Mouse (Mus musculus): ENCODE data around the gene Nudt19. TPM values are rescaled to one million over a fixed set of nuclear protein-coding genes. Genes with fewer than 3 reads are reported as not detected.
"Not testable (repeated sequence)": the region's sequence is repeated elsewhere in the genome, so short reads cannot be mapped to it uniquely, and the experiment has no call there.

The Nudt19 gene
- 10 to 100 TPM; 58.7 to 59.8 TPM for total RNA-seq (2021)
- long read RNA-seq, experiment 1, transcript Nudt19-201 (3 exons, 2,298 nt): major isoform, 66 of 72 reads
- long read RNA-seq, experiment 1, partial matches to known transcripts: 0 of 72 reads
- long read RNA-seq, experiment 1, other reads (novel, unspliced or antisense): 2 of 72 reads
- long read RNA-seq, experiment 2, transcript Nudt19-201 (3 exons, 2,298 nt): major isoform, 130 of 137 reads
- long read RNA-seq, experiment 2, partial matches to known transcripts: 0 of 137 reads
- long read RNA-seq, experiment 2, other reads (novel, unspliced or antisense): 3 of 137 reads

DNA sequence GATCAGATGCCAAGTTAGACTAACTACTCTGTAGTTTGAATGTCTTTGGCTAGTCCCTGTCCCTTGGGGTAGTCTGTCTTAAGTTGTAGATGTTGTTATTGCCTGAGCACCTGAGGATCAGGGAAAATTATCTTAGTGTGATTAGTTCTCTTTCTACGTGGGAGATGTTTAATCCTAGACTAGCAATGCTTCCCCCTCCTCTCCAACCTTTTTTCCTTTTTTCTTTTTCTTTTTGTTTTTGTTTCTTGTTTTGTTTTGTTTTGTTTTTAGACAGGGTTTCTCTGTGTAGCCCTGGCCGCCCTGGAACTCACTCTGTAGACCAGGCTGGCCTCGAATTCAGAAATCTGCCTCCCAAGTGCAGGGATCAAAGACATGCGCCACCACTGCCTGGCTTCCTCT is at the start of gene Nudt19:
Gene Nudt19 (minus strand): TSS at position 100 of the 399 bp plus-strand sequence.
- no peak for DNase-seq (ENCODE audit: low spot score in 2 of 2)

DNA sequence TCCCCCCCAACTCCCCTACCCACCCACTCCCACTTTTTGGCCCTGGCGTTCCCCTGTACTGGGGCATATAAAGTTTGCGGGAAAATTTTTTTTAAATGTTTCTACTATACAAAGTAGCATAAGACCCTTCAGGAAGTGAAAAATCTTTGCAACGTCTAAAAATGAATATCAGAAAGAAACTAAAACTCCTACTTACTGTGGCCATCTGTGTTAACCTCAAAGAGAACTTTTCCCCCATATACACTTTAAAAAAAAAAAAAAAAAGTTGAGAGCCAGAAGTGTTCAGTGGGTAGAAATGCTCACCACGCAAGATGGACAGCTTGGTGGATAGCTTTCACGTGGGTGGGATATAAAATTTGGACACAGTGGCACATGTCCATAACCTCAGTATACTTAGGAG is 46.7 kb upstream of the Nudt19 start:
- no peak for DNase-seq (ENCODE audit: low spot score in 2 of 2)

DNA sequence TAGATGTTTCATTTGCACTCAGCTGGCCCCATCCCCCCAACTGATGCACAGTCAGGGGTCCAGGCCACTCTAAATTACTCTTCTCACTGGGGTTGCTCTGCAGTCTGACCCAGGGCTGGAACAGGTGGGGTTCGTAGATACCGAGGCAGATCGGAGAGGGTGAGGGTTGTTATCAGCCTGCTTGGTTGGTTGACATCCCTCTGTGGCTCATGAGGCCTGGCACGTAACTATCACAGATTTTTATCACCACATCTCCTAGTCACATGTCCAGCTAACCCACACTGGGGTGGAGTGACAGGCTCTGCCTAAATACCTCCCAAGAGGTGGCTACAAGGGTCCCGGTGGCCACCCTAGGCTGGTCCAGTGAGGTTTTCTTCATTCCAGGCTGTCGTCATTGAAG is 45.0 kb upstream of the Nudt19 start:
- DNase-seq (ENCODE audit: low spot score in 2 of 2): no peak

DNA sequence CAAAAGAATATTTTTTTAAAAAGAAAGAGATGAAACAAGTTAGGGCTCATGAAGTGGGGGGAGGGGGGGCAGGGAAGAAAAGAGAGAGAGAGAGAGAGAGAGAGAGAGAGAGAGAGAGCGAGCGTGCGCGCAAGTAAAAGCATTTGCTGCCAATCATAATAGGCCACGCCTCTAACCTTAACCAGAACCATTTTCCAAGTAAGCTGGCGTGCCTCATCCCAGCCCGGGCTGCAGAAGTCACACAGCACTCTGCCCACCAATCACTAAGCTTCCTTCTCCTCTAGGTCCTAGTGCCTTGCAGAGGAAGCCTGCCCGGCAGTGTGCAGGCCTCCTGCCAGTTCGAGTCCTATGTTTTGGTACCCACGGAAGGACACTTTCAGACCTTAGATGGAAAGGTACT is 43.9 kb upstream of the Nudt19 start:
- DNase-seq (ENCODE audit: low spot score in 2 of 2): no peak

- no peak for DNase-seq (ENCODE audit: low spot score in 2 of 2)
These were observed 43.4 kb upstream of the Nudt19 start for GRCm38 (mm10) chr7:35599492-35599891.

DNA sequence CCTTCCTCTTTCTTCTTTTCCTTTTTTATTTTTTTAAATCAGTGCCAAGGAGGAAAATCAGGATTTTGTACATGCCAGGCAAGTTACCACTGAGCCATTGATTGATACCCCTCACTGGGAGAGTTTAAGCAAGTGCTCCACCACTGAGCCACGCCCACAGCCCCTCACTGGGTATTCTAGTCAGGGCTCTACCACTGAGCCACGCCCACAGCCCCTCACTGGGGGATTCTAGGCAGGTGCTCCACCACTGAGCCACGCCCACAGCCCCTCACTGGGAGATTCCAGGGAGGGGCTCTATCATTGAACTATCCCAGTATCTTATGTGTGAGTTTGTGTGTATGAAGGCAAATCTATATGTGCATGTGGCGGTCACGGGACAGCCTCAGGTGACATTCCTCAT is 38.2 kb upstream of the Nudt19 start:
- no peak for DNase-seq (ENCODE audit: low spot score in 2 of 2)

GRCm38 (mm10) chr7:35590731-35591191 is 34.7 kb upstream of the Nudt19 start:
- no peak for DNase-seq (ENCODE audit: low spot score in 2 of 2)

DNA sequence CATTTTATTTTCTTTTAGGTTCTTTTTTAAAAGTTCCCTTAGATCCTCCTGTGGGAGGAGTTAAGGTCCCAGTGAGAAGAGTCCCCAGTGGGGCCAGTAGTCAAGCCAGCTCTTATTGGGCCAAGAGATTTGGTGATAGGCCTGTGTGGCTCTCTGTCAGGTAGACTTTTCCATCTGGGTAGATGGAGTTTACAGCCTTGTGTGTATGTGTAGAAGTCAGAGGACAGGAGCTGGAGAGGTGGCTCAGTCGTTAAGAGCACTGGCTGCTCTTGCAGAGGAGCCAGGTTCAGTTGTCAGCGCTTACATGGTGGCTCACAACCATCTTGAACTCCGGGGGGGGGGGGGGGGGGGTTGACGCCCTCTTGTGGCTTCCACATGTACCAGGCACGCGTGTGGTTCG is 33.4 kb upstream of the Nudt19 start:
- no peak for DNase-seq (ENCODE audit: low spot score in 2 of 2)

- no peak for DNase-seq (ENCODE audit: low spot score in 2 of 2)
These were observed 32.8 kb upstream of the Nudt19 start for GRCm38 (mm10) chr7:35588680-35589428.

DNA sequence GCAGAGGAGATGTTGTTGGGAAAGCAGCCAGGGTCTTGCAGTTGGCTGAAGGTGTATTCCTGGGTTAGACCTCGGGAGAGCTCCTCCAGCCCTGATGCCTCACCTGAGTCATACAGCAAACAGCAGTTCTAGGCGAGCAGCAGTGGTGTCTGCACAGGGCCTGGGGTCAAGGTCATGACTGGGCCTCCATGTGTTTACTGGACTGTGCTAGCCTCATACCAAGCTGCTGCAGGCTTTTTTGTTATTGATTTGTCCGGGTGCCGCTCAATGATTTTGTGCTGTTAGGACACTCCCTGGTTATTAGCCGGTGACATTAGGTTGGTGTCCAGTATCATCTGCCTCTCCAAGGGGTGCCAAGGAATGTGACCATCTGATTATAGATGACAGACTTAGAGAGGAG is 31.6 kb upstream of the Nudt19 start:
- DNase-seq (ENCODE audit: low spot score in 2 of 2): no peak

- DNase-seq (ENCODE audit: low spot score in 2 of 2): no peak
These were observed 30.9 kb upstream of the Nudt19 start for GRCm38 (mm10) chr7:35586906-35587445.

DNA sequence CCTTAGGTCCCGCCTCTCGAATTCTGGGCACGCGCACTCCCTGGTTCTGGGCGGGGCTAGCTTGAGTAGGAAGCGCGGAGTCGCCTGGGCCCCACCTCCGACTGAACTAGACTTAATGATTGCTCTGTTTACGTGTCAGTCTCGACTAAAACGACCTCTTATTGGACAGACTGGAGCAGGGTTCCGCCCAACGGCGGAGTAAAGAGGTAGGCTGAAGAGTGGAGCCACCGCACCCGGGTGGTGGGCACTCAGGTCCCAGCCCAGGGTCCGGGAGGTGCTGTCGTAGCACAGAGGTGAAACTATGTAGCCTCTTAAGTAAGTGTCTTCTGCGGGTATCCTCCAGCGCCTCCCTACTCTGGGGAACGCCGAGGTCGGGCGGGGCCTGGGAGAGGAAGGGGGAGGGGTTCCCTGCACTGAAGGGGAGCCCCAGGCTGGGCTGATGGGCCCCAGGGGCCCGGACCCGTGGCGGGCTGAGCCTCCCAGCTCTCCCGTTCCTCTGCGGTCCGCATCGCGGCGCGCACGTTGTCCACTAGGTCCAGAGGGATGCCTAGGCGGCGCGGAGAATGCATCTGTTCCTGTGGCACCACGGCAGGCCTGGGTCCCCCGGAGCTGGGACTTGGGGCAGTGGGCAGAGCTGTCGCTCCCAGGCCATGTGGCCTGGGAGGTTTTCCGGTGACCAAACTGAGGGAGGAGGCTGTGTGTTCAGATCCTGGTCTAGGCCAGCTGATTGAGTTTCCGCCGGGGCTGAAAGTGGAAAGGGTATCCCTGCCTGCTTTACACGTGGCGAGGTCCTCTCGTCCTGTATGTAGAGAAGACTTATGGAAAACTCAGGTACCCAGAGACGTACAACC is 30.2 kb upstream of the Nudt19 start, which contains the start of gene Ankrd27:
Gene Ankrd27 (plus strand): TSS at position 190 of the 851 bp plus-strand sequence.
- peak; percentile 81 to 90 for DNase-seq (ENCODE audit: low spot score in 2 of 2)

DNA sequence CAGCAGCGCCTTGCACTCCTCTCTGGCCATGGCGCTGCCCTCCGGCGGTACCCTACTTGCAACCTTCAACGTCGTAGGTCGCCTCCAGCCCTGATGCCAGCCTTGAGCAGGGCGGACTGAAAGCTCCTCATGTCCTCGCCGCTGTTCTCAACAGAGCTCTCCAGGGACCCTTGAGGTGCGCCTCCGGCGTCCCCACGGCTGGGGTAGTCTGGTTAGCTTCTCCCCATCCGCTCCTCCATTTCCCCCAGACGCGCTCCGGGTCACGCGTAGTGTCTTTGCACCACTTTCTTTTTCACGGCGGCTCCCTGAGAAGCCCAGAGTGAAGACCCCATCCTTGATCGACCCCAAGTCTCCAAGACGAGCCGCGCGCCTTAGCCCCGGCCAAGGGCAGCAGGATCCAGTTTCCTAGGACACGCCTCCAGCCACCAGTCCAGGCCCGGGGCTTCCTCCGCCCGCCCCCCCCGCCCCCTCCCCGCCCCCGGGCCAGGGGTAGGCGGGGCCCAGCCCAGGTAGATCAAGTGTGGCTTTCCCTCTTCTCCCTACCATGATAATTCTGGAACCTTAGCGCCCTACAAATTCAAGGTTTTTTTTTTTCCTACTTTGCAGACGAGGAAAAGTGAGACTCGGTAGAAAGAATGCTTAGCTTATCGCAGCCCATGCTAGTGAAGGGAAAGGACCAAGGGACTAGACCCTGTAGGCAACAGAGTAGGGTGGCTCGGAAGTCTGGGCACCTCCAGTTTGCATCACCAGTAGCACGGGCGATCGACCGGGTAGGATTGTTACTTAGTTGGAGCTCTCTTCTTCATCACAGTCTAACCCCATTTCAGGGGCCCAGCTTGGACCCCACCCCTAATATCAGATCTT is 29.3 kb upstream of the Nudt19 start, which contains the start of gene Rgs9bp:
Gene Rgs9bp (minus strand): TSS at position 392 of the 864 bp plus-strand sequence.
- no peak for DNase-seq (ENCODE audit: low spot score in 2 of 2)

GRCm38 (mm10) chr7:35584786-35585190 is 28.7 kb upstream of the Nudt19 start:
- DNase-seq (ENCODE audit: low spot score in 2 of 2): no peak

DNA sequence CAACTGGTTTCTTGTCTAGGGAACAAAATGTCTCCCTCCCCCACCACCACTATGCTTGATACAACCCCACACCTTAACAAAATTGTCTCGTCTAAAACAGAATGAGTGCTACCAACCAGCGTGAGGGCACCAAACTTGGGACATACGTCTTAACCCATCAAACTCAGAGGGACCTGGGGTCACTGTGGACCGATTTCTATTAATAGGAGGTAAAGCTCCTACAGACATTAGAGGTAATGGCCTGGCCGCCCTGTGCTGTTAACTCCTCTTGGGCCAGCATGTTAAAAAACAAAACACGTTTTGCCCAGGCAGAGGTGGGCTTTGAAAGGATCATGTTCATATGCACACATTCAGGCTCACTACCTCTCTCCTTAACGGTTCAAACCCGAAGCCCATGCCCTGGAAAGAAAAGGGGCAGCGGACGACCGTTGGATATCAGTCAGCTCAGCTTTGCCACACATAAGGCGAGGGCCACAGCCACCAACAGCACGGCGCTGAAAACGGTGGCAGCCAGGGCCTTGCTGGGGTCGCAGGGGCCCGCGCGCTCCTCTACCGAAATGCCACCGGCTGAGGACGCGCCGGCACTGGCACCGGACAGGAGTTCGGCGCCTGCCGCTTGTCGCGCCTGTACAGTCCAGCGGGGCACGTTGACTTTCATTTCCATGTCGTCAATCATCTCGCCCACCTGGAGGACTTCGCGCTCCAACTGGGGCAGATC is 28.1 kb upstream of the Nudt19 start:
- DNase-seq (ENCODE audit: low spot score in 2 of 2): no peak

DNA sequence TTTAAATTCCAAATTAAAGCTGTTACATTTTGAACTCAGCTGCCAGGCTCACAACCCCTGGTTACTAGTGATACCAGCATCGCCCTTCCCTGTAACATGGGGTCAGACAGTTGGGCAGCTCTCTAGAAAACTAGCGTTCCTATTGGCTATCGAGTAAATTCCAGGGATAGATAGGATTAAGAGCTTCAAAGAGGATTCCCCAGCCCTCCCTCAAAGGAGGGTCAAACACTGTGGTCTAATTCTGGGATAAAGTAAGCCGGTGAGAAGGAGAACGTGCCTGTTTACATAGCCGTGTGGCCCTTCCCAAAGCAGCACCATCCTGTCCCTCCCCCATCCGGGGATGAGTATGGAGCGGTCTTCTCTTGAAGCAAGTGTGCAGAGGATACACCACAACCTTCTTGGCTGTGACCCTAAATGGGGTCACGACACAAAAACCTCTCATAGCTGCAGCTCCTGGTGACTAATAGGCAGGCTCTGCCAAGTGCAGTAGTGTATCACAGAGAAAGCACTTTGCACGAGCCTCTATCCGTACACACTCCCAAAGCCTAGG is 27.4 kb upstream of the Nudt19 start:
- no peak for DNase-seq (ENCODE audit: low spot score in 2 of 2)

DNA sequence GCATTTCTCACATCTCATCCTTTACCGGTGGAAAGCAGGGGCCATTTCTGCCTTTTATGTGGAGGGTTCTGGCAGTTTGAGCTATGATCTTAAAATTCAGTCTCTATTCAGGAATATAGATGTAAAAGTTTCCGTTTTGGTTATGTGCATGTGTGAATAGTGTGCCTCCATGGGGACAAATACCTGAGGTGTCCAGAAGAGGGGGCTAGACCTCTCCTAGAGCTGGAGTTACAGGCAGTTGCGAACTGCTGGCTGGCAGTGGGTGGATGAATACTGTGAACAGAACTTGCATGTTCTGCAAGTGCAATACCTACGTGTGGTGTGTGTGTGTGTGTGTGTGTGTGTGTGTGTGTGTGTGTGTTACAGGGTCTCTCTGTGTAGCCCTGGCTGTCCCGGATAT is 26.6 kb upstream of the Nudt19 start:
- no peak for DNase-seq (ENCODE audit: low spot score in 2 of 2)

GRCm38 (mm10) chr7:35579849-35580248 is 23.7 kb upstream of the Nudt19 start:
- no peak for DNase-seq (ENCODE audit: low spot score in 2 of 2)

DNA sequence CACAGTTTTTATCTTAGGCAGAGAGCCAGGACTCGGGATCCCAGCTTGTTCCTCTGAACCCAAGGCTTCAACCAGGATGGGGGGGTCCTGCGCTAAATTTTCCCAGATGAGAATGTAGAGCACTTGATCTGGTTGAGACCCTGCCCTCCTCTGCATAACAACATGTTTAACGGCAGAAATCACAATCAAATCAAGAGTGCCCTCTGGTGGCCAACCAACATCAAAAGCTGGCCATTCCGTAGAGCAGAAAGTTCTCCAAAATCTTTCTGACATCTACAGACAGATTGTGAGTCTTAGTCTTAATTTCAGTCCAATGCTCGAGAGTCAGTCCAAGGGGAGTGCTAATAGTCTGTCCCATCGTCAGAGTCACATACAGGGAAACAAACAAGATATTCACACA is 14.8 kb upstream of the Nudt19 start:
- DNase-seq (ENCODE audit: low spot score in 2 of 2): not testable (repeated sequence)
